Mouse (Mus musculus) forebrain, embryonic 11.5 days (tissue): ENCODE results near the gene Zfp536. TPM values are rescaled to one million over a fixed set of nuclear protein-coding genes. Genes with fewer than 3 reads are reported as not detected.

Source experiments
- ATAC-seq: fragments of 200-750 bp; cut with Nextera tagmentation; replicated peaks from 2 replicates; pipeline ENCODE4 v1.8.0; 2017; ENCODE audit warnings: moderate TSS enrichment; ENCODE audit not compliant: low FRiP score
- DNase-seq: peaks from one replicate; pipeline ENCODE4 v3.0.0-alpha.2; 2017; ENCODE audit warnings: low spot score
- H3K27ac ChIP-seq: fragments of 300-500 bp; sonication (generic); 2 replicates; pipeline ENCODE4 v1.5.1; 2014; ENCODE audit warnings: low read depth, low read length
- H3K27me3 ChIP-seq: fragments of 300-500 bp; sonication (generic); 2 replicates; pipeline ENCODE4 v1.6.1; 2014; ENCODE audit warnings: mild to moderate bottlenecking, low read length, mixed read lengths; ENCODE audit not compliant: control insufficient read depth, insufficient read depth
- H3K36me3 ChIP-seq: fragments of 300-500 bp; sonication (generic); 2 replicates; pipeline ENCODE4 v1.6.1; 2014; ENCODE audit warnings: mild to moderate bottlenecking, low read length, moderate library complexity, mixed read lengths; ENCODE audit not compliant: control insufficient read depth, insufficient read depth
- H3K4me1 ChIP-seq: fragments of 300-500 bp; sonication (generic); replicated peaks from 2 replicates; pipeline ENCODE4 v1.6.1; 2014; ENCODE audit warnings: low read length, mixed read lengths; ENCODE audit not compliant: control insufficient read depth, insufficient read depth
- H3K4me2 ChIP-seq: fragments of 300-500 bp; sonication (generic); 2 replicates; pipeline ENCODE4 v1.6.1; 2014; ENCODE audit warnings: low read depth, mild to moderate bottlenecking, low read length, moderate library complexity, mixed read lengths; ENCODE audit not compliant: severe bottlenecking
- H3K4me3 ChIP-seq: fragments of 300-500 bp; sonication (generic); 2 replicates; pipeline ENCODE4 v1.5.1; 2014; ENCODE audit warnings: low read depth, low read length
- H3K9ac ChIP-seq: fragments of 300-500 bp; sonication (generic); 2 replicates; pipeline ENCODE4 v1.6.1; 2014; ENCODE audit warnings: low read length
- H3K9me3 ChIP-seq: fragments of 300-500 bp; sonication (generic); 2 replicates; pipeline ENCODE4 v1.6.1; 2016; ENCODE audit warnings: low read length, mixed read lengths; ENCODE audit not compliant: control insufficient read depth
- WGBS: fragments of 180-500 bp; shearing (Covaris S2); extraction: QIAGEN DNeasy Blood & Tissue Kit; methylation state at CpG from one replicate; pipeline ENCODE4 v1.1.7; 2014; 5-methylcytosine and 5-hydroxymethylcytosine counted together
- polyA plus RNA-seq: library from polyadenylated mRNA; unstranded; fragments of >200 nt; fragmentation: Nextera tagmentation; extraction: Ambion mirVana; gene quantifications from 2 replicates; pipeline ENCODE4 v1.2.1, GENCODE M21; 2014

Zfp536 gene
- polyA plus RNA-seq, 1 experiment from 2014 or later = 41.8 TPM

DNA sequence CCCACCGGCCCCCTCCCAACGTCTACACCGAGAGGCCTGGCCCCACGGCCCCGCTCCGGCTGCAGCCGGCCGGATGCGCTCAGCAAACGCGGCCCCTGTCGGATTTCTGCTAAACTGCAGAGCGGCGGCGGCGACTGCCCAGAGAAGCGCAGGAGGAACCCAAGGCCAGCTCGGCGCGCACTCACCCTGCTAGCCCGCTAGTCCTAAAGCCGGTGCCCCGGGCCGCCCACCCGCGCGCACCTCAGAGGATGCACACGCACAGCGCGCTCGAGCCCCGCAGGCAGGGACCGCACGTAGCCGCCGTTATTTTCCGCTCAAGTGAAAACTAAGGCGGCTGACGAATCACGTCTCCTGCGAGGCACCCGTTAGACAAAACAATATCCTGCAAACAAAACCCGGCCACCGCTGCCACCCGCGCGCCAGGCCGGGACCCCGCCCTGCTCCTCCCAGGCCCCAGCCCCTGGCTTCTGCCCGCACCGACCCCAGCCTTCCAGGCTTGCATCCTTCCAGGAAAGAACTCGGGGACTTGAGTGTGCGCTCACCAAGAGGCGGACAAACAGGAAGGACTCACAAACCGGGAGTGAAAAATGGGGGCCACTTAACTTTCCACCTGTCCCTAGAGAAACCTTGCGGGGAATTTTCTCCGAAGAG is 2.9 kb downstream of the Zfp536 start:
- H3K27me3 ChIP-seq = peaks cover 7% of the 10 kb centered on the region
- DNase-seq (peak; percentile 96), ATAC-seq (peak; percentile 74)
- H3K4me2 ChIP-seq = peak overlapping the region; percentile 98
- WGBS = under 1% methylated on average over 57 of the region's 57 CpGs
- no peaks in the 10 kb centered on the region for H3K36me3 ChIP-seq
- H3K9ac ChIP-seq = peak overlapping the region; percentile 79
- H3K27ac ChIP-seq = peak overlapping the region; percentile 93
- peaks cover 11% of the 10 kb centered on the region; the same call in 1 of the 2 replicates for H3K4me1 ChIP-seq
- H3K4me3 ChIP-seq = peak overlapping the region; percentile 55
- no peaks in the 10 kb centered on the region for H3K9me3 ChIP-seq

DNA sequence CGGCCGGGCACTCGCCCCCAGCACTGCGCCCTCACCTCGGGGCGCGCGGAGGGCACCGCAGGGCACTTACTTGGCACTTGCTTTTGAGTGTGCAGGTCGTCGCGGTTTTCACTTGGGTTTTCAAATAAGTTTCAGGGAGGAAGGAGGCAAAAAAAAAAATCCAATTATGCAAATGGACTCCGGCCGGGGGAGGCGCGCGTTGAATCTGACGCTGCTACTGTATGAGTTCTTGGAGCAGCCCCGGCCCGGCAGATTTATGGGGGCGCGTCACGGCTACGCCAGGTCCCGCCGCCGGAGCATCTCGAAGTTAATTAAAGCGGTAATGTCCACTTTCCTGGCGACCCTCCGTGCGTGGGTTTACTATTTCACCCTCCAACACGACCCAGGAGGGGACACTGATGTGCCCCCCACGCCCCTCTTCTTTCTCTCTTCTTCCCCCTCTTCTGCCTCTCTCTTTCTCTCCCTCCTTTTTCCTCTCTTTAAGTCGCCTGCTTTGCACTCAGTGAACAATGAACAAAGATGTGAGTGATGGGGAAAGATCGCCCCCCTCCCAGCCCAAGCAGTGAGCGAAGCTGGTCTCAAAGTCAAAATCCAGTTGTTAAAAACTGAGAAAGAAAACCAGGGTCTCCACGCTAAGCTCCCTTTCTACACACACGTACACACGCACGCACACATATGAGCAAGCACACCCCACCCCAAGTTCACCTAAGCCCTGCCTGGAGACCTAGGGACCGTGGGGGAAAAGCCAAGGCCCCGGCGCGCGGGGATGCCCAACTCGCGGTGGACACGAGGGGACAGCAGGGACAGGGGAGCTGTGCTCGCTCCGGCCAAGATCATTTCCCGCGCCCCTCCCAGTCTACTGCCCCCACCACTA is 3.7 kb downstream of the Zfp536 start:
- Histone ChIP-seq H3K9ac (peak overlapping the region; percentile 79), H3K27ac (peak overlapping the region; percentile 93), H3K4me3 (peak overlapping the region; percentile 55), H3K4me1 (peaks cover 8% of the 10 kb centered on the region; the same call in 1 of the 2 replicates), H3K27me3 (peaks cover 5% of the 10 kb centered on the region; the same call in 1 of the 2 replicates), H3K9me3 (no peaks in the 10 kb centered on the region), H3K36me3 (no peaks in the 10 kb centered on the region), H3K4me2 (peak overlapping the region; percentile 98)
- peak; percentile 5; the same call in 1 of the 2 replicates for ATAC-seq
- WGBS = under 1% methylated on average over 53 of the region's 53 CpGs
- DNase-seq = peak; percentile 79

DNA sequence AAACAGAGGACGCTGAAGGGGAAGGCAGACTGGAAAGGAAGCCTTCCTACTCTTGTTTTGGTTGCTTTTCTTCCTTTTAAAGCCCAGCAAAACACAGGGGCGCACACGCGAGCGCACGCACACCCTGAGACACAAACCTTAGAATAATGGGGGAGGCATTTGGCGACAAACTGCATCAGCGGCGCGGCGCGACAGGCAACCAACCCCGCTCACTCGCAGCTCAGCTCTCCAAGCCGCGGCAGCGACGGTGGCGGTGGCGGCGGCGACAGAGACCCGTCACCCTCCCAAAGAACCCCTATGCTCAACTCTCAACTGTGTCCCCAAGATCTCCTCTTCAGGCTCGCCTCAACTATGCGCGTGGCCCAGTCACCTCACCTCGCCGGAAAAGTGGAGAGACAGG is 4.4 kb downstream of the Zfp536 start:
- Histone ChIP-seq H3K27me3 (no peaks in the 10 kb centered on the region), H3K4me3 (peak overlapping the region; percentile 55), H3K9ac (peak overlapping the region; percentile 79), H3K9me3 (no peaks in the 10 kb centered on the region), H3K27ac (peak overlapping the region; percentile 93), H3K36me3 (no peaks in the 10 kb centered on the region), H3K4me1 (peaks cover 6% of the 10 kb centered on the region; the same call in 1 of the 2 replicates), H3K4me2 (peak overlapping the region; percentile 98)
- under 1% methylated on average over 28 of the region's 28 CpGs for WGBS
- no peak for ATAC-seq
- DNase-seq = peak; percentile 67

DNA sequence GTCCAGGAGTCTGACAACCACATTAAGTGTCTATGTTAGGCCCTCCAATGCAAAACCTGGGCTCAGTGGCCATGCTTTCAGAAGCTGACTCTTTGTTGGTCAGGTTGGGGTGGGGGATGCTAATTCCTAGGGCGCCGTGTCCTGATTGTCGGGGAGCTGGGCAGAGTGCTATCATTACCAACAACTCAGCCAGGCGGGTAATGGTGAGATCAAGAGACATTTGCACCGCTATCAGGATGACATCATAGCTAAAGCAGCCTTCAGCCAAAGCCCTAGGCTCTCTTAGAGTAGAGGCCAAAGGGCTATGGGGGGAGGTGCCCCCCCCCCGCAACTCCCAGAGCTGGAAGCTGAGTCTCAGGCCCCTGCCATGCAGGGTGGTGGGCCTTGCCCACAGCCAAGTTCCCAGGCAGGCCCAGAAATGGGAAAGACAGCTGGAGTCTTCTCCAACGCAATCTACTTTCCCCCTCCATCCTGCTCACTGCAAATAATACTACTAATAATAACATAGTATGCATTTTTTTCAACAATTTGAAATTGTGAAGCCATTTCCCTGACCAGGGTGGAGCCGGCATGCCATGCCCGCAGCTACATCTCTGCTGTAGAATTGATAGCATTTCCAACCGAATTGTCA is 5.0 kb downstream of the Zfp536 start:
- Histone ChIP-seq H3K27me3 (no peaks in the 10 kb centered on the region), H3K4me3 (peak overlapping the region; percentile 55), H3K9ac (peak overlapping the region; percentile 79), H3K4me2 (peak overlapping the region; percentile 98), H3K4me1 (peaks cover 6% of the 10 kb centered on the region; the same call in 1 of the 2 replicates), H3K27ac (peak overlapping the region; percentile 93; the same call in 1 of the 2 replicates), H3K36me3 (no peaks in the 10 kb centered on the region), H3K9me3 (no peaks in the 10 kb centered on the region)
- DNase-seq = peak; percentile 67
- 4% methylated on average over 10 of the region's 10 CpGs for WGBS
- ATAC-seq = no peak

DNA sequence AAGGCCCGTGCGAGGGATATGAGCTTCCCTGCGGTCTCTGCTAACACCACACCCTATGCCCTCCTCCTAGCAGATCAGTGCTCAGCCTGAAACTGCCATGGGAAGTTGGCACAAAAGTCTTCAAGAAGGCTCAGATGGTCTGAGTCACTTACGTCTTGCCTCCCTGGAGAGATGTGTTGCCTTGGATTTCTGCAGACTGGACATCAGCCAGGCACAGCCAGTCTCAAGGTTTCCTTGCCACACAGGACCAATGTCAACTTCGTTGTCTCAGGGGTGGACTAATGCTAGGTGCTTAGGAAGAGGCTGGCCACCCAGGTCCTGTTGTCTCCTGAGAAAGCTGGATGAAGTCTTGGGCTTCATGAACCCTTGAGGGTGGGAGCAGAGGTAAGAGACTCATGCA is 14.6 kb downstream of the Zfp536 start:
- no peak overlapping the region for H3K9ac ChIP-seq
- ATAC-seq (no peak), DNase-seq (no peak)
- 93% methylated on average over 5 of the region's 5 CpGs for WGBS
- no peaks in the 10 kb centered on the region for H3K4me1 ChIP-seq
- H3K9me3 ChIP-seq = no peaks in the 10 kb centered on the region
- no peak overlapping the region for H3K4me2 ChIP-seq
- no peak overlapping the region for H3K4me3 ChIP-seq
- H3K27me3 ChIP-seq = no peaks in the 10 kb centered on the region
- H3K36me3 ChIP-seq = no peaks in the 10 kb centered on the region
- H3K27ac ChIP-seq = no peak overlapping the region

DNA sequence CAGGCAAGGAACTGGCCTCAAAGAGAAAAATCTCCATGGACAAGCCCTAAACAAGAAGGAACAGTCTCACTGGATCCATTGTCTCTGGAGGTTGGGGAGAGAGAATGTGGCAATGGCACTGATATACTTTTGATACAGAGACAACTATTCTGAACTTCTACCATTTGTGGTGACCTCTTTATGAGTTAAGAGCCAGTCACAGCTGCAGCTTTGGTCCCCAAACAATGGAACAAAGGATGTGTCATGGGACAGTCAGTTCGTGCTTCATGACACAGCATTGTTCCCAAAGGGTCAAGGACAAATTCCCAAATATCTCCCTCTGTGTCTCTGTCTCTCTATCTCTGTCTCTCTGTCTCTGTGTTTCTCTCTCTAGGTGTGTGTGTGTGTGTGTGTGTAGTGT is 20.4 kb downstream of the Zfp536 start:
- Histone ChIP-seq H3K4me2 (no peak overlapping the region), H3K4me3 (no peak overlapping the region), H3K27me3 (no peaks in the 10 kb centered on the region), H3K36me3 (no peaks in the 10 kb centered on the region), H3K4me1 (no peaks in the 10 kb centered on the region), H3K9me3 (no peaks in the 10 kb centered on the region), H3K27ac (no peak overlapping the region), H3K9ac (no peak overlapping the region)
- DNase-seq = no peak
- 68% methylated on average over 1 of the region's 1 CpGs for WGBS
- ATAC-seq = no peak

DNA sequence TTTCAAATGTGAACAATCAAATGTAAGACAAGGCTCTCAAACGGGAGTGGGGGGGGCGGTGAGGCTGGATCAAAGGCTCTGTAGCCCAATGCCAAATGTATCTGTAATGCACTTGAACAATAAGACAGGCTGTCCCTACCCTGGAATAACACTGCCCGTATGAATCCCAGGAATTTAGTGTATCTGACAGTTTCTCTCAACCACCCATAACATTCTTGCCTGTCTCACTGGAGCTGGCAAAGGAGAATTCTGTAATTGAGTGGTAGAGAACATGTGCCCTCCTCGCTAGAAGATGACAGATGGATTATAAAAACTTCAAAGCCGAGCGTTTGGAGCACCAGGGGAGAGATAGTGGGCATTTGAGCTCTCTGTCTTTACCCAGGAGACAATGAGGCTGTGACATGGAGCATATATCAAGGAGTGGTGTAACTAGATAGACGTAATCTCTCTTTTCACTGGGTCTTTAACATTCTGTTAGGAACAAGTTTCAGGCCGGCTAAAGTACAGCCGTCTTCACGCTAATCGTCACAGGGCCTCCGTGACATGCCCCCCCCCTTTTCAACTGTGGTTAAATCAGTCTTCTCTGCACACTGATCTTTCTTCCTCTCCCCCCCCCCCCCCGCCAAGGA is 27.2 kb downstream of the Zfp536 start:
- no peak overlapping the region for H3K27ac ChIP-seq
- ATAC-seq = no peak
- no peaks in the 10 kb centered on the region for H3K9me3 ChIP-seq
- H3K4me2 ChIP-seq = no peak overlapping the region
- H3K4me3 ChIP-seq = no peak overlapping the region
- no peaks in the 10 kb centered on the region for H3K36me3 ChIP-seq
- 45% methylated on average over 12 of the region's 13 CpGs for WGBS
- H3K27me3 ChIP-seq = no peaks in the 10 kb centered on the region
- DNase-seq = no peak
- peaks cover 5% of the 10 kb centered on the region; the same call in 1 of the 2 replicates for H3K4me1 ChIP-seq
- no peak overlapping the region; the same call in 1 of the 2 replicates for H3K9ac ChIP-seq

DNA sequence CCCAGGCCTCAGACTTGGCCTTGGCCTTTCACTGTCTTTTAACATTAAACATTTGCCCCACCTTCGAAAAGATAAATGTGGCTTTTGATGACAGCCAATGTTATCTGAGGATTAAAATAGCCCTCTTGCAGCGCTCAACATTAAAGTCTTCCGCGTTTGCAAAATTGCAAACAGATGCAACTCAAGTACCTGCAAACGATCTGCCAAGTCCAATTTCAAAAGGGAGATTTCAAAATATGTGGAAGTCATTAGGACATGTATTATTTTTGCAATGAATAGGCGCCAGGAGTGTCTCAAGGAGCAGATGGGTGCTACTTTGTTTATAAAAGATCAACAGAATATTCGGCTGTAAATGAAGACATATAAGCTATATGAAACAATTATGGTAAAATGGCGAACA is 30.1 kb downstream of the Zfp536 start:
- ATAC-seq = no peak
- Histone ChIP-seq H3K9ac (no peak overlapping the region), H3K27ac (no peak overlapping the region), H3K9me3 (no peaks in the 10 kb centered on the region), H3K27me3 (no peaks in the 10 kb centered on the region), H3K4me2 (no peak overlapping the region), H3K36me3 (no peaks in the 10 kb centered on the region), H3K4me1 (peaks cover 5% of the 10 kb centered on the region; the same call in 1 of the 2 replicates), H3K4me3 (no peak overlapping the region)
- DNase-seq = no peak
- 78% methylated on average over 8 of the region's 8 CpGs for WGBS
